Mouse (Mus musculus): ENCODE measurements around the gene Clcnka.

- TF ChIP-seq POLR2A (IDR thresholded peaks at IDR 0.05; ENCODE audit: insufficient read depth, low read length), result no peak
- TF ChIP-seq CTCF (IDR thresholded peaks at IDR 0.05; ENCODE audit: low read depth, low read length), result no peak
- no peak for TF ChIP-seq EP300 (IDR thresholded peaks at IDR 0.05; ENCODE audit: insufficient read depth, low read depth, low read length)
Measured at GRCm38 (mm10) chr4:141421423-141421822, 22.9 kb upstream of the Clcnka start.

Measured in ES-Bruce4 (cell line).